Mouse (Mus musculus) E14TG2a.4 (cell line): ENCODE results near the gene Psme4.

Experiments
- CTCF ChIP-seq: conservative IDR thresholded peaks from 2 replicates; pipeline ENCODE4 v1.5.1; 2014; ENCODE audit warnings: low read length
- NANOG ChIP-seq: IDR thresholded peaks from 2 replicates; pipeline ENCODE4 v1.6.1; 2014; ENCODE audit warnings: borderline replicate concordance, low read length, mixed read lengths

GRCm38 (mm10) chr11:30872425-30872824, 100.9 kb downstream of the Psme4 start:
- TF ChIP-seq CTCF, result no peak
- TF ChIP-seq NANOG, result no peak
